Mouse (Mus musculus) stomach, postnatal 0 days (tissue): ENCODE measurements around the gene Tuba3a. TPM values are rescaled to one million over a fixed set of nuclear protein-coding genes. Genes with fewer than 3 reads are reported as not detected.
"Not testable (repeated sequence)": the region's sequence is repeated elsewhere in the genome, so short reads cannot be mapped to it uniquely, and the experiment has no call there.

Experiments
- ATAC-seq: fragments of 200-750 bp; cut with Nextera tagmentation; 2 replicates; pipeline ENCODE4 v1.8.0; 2017; ENCODE audit not compliant: low FRiP score, low TSS enrichment
- DNase-seq: peaks from one replicate; pipeline ENCODE4 v3.0.0-alpha.2; 2016; ENCODE audit warnings: low spot score
- H3K27ac ChIP-seq: fragments of 300-500 bp; sonication (generic); replicated peaks from 2 replicates; pipeline ENCODE4 v1.5.1; 2014; ENCODE audit warnings: mild to moderate bottlenecking, control low read depth
- H3K27me3 ChIP-seq: fragments of 300-500 bp; sonication (generic); 2 replicates; pipeline ENCODE4 v1.6.1; 2014; ENCODE audit warnings: low read length; ENCODE audit not compliant: control insufficient read depth, insufficient read depth
- H3K36me3 ChIP-seq: fragments of 300-500 bp; sonication (generic); 2 replicates; pipeline ENCODE4 v1.6.1; 2014; ENCODE audit warnings: low read length, mixed read lengths; ENCODE audit not compliant: control insufficient read depth, insufficient read depth
- H3K4me1 ChIP-seq: fragments of 300-500 bp; sonication (generic); replicated peaks from 2 replicates; pipeline ENCODE4 v1.6.1; 2014; ENCODE audit warnings: antibody characterized with exemption; ENCODE audit not compliant: control insufficient read depth, insufficient read depth
- H3K4me2 ChIP-seq: fragments of 300-500 bp; sonication (generic); replicated peaks from 2 replicates; pipeline ENCODE4 v1.6.1; 2014; ENCODE audit warnings: low read depth, mild to moderate bottlenecking, control low read depth, moderate library complexity
- H3K4me3 ChIP-seq: fragments of 300-500 bp; sonication (generic); 2 replicates; pipeline ENCODE4 v1.5.1; 2014; ENCODE audit warnings: low read depth, low read length, control low read depth
- H3K9ac ChIP-seq: fragments of 300-500 bp; sonication (generic); 2 replicates; pipeline ENCODE4 v1.6.1; 2014; ENCODE audit warnings: mild to moderate bottlenecking, low read length, control low read depth, mixed read lengths
- H3K9me3 ChIP-seq: fragments of 300-500 bp; sonication (generic); 2 replicates; pipeline ENCODE4 v1.6.1; 2016; ENCODE audit warnings: low read length; ENCODE audit not compliant: control insufficient read depth
- CTCF ChIP-seq: IDR thresholded peaks from 2 replicates; pipeline ENCODE4 v1.5.1; 2016; ENCODE audit warnings: antibody characterized with exemption, low read depth, mild to moderate bottlenecking, moderate library complexity
- EP300 ChIP-seq: optimal IDR thresholded peaks from 2 replicates; pipeline ENCODE3; 2016; ENCODE audit warnings: antibody characterized with exemption
- WGBS: fragments of 180-500 bp; shearing (Covaris S2); extraction: QIAGEN DNeasy Blood & Tissue Kit; methylation state at CpG from one replicate; pipeline ENCODE4 v1.1.7; 2014; 5-methylcytosine and 5-hydroxymethylcytosine counted together
- polyA plus RNA-seq: library from polyadenylated mRNA; unstranded; fragments of >200 nt; fragmentation: Nextera tagmentation; extraction: Ambion mirVana; gene quantifications from 2 replicates; pipeline ENCODE4 v1.2.1, GENCODE M21; 2015

The Tuba3a gene
- polyA plus RNA-seq, 1 experiment from 2014 or later, result 0.15 TPM

DNA sequence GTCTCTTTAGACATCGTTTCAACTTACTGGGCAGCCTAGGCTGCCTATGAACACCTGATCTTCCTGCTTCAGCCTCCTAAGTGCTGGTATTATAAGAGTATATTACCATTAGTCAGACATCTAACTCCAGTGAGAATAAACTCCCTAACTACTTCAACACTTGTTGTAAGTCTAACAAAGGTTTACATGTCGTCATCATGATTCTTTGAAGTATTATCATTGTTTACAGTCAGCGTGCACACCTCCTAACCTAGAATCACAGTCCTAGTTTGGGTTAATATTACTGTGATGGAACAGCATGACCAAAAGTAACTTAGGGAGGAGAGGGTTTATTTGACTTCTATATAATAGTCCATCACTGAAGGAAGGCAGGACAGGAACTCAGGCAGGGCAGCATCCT is 18.4 kb downstream of the Tuba3a start:
- ATAC-seq (no peak), DNase-seq (no peak)
- 59% methylated on average over 3 of the region's 3 CpGs for WGBS
- Histone ChIP-seq H3K9ac (no peak overlapping the region), H3K36me3 (no peaks in the 10 kb centered on the region), H3K9me3 (no peaks in the 10 kb centered on the region), H3K4me1 (no peaks in the 10 kb centered on the region), H3K27ac (no peak overlapping the region), H3K4me3 (no peak overlapping the region), H3K27me3 (no peaks in the 10 kb centered on the region), H3K4me2 (no peak overlapping the region)
- TF ChIP-seq EP300, result no peak
- no peak for TF ChIP-seq CTCF

DNA sequence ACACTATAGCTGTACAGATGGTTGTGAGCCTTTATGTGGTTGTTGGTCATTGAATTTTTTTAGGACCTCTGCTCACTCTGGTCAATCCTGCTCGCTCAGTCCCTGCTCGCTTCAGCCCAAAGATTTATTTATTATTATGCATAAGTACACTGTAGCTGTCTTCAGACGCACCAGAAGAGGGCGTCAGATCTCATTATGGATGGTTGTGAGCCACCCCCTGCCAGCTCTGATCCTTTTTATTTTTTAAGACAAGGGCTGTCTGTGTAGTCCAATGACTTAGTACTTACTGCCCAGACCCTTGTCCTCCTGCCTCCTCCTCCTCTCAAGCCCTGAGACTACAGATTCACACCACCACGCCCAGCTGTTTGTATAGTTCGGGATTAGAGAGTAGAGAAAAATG is 19.2 kb downstream of the Tuba3a start:
- H3K27ac ChIP-seq, ATAC-seq, H3K27me3 ChIP-seq, DNase-seq, H3K4me3 ChIP-seq, H3K36me3 ChIP-seq, H3K9me3 ChIP-seq, H3K9ac ChIP-seq, H3K4me1 ChIP-seq, H3K4me2 ChIP-seq: not testable (repeated sequence)
- WGBS, result 59% methylated on average over 6 of the region's 6 CpGs

GRCm38 (mm10) chr6:125266091-125266490 is 19.8 kb downstream of the Tuba3a start:
- Histone ChIP-seq H3K4me1 (no peaks in the 10 kb centered on the region), H3K36me3 (no peaks in the 10 kb centered on the region), H3K9ac (no peak overlapping the region), H3K4me2 (no peak overlapping the region), H3K9me3 (no peaks in the 10 kb centered on the region), H3K27ac (no peak overlapping the region), H3K4me3 (no peak overlapping the region), H3K27me3 (no peaks in the 10 kb centered on the region)
- WGBS, result 67% methylated on average over 13 of the region's 13 CpGs
- TF ChIP-seq CTCF (no peak), EP300 (no peak)
- no peak for DNase-seq
- ATAC-seq, result no peak

DNA sequence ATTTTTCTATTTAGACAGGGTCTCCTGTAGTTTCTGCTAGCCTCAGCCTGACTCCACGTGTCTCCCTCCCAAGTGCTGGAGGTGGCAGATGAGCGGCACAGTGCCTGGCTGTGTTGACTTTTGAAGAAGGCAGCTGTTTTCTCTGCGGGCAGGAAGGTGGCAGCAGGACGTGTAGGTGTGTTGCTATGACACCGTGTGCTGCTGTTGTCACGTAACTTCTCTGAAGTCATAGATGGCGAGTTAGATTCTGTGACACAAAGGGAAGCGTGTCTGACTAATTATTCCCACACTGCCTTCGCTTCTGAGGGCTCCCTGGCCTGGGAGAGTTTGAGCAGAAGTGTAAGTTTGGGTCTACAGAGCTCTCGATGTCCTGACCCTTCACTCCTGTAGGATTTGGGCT is 20.6 kb downstream of the Tuba3a start:
- H3K9ac ChIP-seq, result no peak overlapping the region
- H3K4me3 ChIP-seq, result no peak overlapping the region
- H3K4me1 ChIP-seq, result no peaks in the 10 kb centered on the region
- no peak for TF ChIP-seq CTCF
- TF ChIP-seq EP300, result no peak
- WGBS, result 35% methylated on average over 10 of the region's 10 CpGs
- H3K27me3 ChIP-seq, result no peaks in the 10 kb centered on the region
- no peaks in the 10 kb centered on the region for H3K36me3 ChIP-seq
- DNase-seq (no peak), ATAC-seq (peak; percentile 83)
- no peak overlapping the region for H3K27ac ChIP-seq
- no peak overlapping the region for H3K4me2 ChIP-seq
- no peaks in the 10 kb centered on the region for H3K9me3 ChIP-seq

GRCm38 (mm10) chr6:125264219-125264618 is 21.6 kb downstream of the Tuba3a start:
- Histone ChIP-seq H3K27ac (no peak overlapping the region), H3K4me3 (no peak overlapping the region), H3K36me3 (no peaks in the 10 kb centered on the region), H3K4me2 (no peak overlapping the region), H3K4me1 (no peaks in the 10 kb centered on the region), H3K9me3 (no peaks in the 10 kb centered on the region), H3K9ac (no peak overlapping the region), H3K27me3 (no peaks in the 10 kb centered on the region)
- no peak for DNase-seq
- WGBS, result 74% methylated on average over 9 of the region's 9 CpGs
- no peak for ATAC-seq
- TF ChIP-seq EP300 (no peak), CTCF (no peak)

DNA sequence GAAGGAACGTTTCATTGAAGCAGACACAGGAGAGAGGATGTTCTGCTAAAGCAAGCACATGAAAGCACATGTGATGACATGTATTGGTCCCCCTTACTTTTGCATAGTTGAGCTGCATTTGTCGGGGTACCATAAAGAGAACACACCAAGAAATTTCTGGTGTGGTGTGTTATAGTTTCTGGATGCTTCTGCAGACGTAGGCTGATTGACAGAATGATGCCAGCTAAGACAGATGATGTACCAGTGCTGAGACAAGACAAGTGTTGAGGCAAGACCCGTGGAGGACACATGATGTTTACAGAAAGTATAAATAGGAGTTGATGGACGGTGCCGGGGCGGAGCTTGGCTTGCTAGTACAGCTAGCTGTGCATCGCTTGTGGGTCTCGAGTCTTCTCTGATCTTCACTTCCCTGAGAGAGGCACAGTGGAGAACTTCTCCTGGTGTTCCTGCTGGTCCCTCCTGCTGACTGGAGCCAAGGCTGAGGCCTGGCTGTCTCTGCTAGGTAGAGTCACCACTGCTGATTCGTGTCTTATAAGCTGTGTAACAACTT is 25.8 kb downstream of the Tuba3a start:
- ATAC-seq (no peak), DNase-seq (no peak)
- no peaks in the 10 kb centered on the region for H3K4me1 ChIP-seq
- no peak overlapping the region for H3K9ac ChIP-seq
- H3K4me2 ChIP-seq, result no peak overlapping the region
- H3K27ac ChIP-seq, result no peak overlapping the region
- 60% methylated on average over 10 of the region's 10 CpGs for WGBS
- no peaks in the 10 kb centered on the region for H3K27me3 ChIP-seq
- no peaks in the 10 kb centered on the region for H3K36me3 ChIP-seq
- no peak for TF ChIP-seq CTCF
- TF ChIP-seq EP300, result no peak
- H3K9me3 ChIP-seq, result no peaks in the 10 kb centered on the region
- H3K4me3 ChIP-seq, result no peak overlapping the region
